Mouse (Mus musculus) lung, embryonic 16.5 days (tissue): ENCODE data around the gene Wdfy3. TPM values are rescaled to one million over a fixed set of nuclear protein-coding genes. Genes with fewer than 3 reads are reported as not detected.

Experiments
- ATAC-seq: fragments of 200-750 bp; cut with Nextera tagmentation; 2 replicates; pipeline ENCODE4 v1.8.0; 2017; ENCODE audit warnings: low read depth, mild to moderate bottlenecking, moderate library complexity
- H3K27ac ChIP-seq: fragments of 300-500 bp; sonication (generic); 2 replicates; pipeline ENCODE4 v1.5.1; 2014; ENCODE audit warnings: mild to moderate bottlenecking, control low read depth, low read length
- H3K27me3 ChIP-seq: fragments of 300-500 bp; sonication (generic); 2 replicates; pipeline ENCODE4 v1.6.1; 2014; ENCODE audit warnings: low read depth, low read length, mixed read lengths; ENCODE audit not compliant: control insufficient read depth, insufficient read depth
- H3K36me3 ChIP-seq: fragments of 300-500 bp; sonication (generic); 2 replicates; pipeline ENCODE4 v1.6.1; 2014; ENCODE audit warnings: low read length; ENCODE audit not compliant: control insufficient read depth, insufficient read depth
- H3K4me1 ChIP-seq: fragments of 300-500 bp; sonication (generic); replicated peaks from 2 replicates; pipeline ENCODE4 v1.6.1; 2014; ENCODE audit warnings: low read length, mixed read lengths; ENCODE audit not compliant: control insufficient read depth, insufficient read depth
- H3K4me2 ChIP-seq: fragments of 300-500 bp; sonication (generic); 2 replicates; pipeline ENCODE4 v1.6.1; 2014; ENCODE audit warnings: low read depth, low read length, control low read depth
- H3K4me3 ChIP-seq: fragments of 300-500 bp; sonication (generic); 2 replicates; pipeline ENCODE4 v1.5.1; 2014; ENCODE audit warnings: mild to moderate bottlenecking, low read length, control low read depth
- H3K9ac ChIP-seq: fragments of 300-500 bp; sonication (generic); 2 replicates; pipeline ENCODE4 v1.6.1; 2014; ENCODE audit warnings: low read length, control low read depth
- H3K9me3 ChIP-seq: fragments of 300-500 bp; sonication (generic); 2 replicates; pipeline ENCODE4 v1.6.1; 2016; ENCODE audit warnings: low read length; ENCODE audit not compliant: control insufficient read depth
- WGBS: fragments of 180-500 bp; shearing (Covaris S2); extraction: QIAGEN DNeasy Blood & Tissue Kit; methylation state at CpG from one replicate; pipeline ENCODE4 v1.1.7; 2014; 5-methylcytosine and 5-hydroxymethylcytosine counted together
- polyA plus RNA-seq: library from polyadenylated mRNA; unstranded; fragments of >200 nt; fragmentation: Nextera tagmentation; extraction: Ambion mirVana; gene quantifications from 2 replicates; pipeline ENCODE4 v1.2.1, GENCODE M21; 2015

The Wdfy3 gene
- polyA plus RNA-seq, 1 experiment from 2014 or later: 12.6 TPM

DNA sequence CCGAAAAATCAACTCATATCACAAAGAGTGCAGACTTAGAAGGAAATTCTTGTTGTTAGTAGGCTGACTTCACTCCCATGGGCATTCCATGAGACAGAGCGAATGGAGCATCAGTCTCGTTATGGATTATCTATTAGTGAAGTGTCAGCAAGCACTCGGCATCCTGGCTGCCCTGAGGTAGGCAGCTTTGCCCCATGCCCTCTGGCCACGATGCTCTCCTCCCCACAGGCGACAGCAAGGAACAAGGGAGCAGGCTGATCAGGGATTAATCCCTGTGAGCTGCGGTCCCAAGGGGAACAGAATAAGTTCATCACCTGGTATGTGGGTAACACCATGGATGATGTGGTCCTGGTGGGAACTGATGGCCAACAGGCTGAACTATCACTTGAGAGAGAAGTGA lies 55.9 kb downstream of the Wdfy3 start:
- Histone ChIP-seq H3K4me2 (no peak overlapping the region), H3K4me3 (no peak overlapping the region), H3K27ac (no peak overlapping the region), H3K36me3 (0 out of 2 replicates have a peak, but pooled peaks cover 6% of the 10 kb centered on the region), H3K27me3 (no peaks in the 10 kb centered on the region), H3K9me3 (no peaks in the 10 kb centered on the region), H3K9ac (no peak overlapping the region), H3K4me1 (no peaks in the 10 kb centered on the region)
- 91% methylated on average over 7 of the region's 7 CpGs for WGBS
- no peak for ATAC-seq

DNA sequence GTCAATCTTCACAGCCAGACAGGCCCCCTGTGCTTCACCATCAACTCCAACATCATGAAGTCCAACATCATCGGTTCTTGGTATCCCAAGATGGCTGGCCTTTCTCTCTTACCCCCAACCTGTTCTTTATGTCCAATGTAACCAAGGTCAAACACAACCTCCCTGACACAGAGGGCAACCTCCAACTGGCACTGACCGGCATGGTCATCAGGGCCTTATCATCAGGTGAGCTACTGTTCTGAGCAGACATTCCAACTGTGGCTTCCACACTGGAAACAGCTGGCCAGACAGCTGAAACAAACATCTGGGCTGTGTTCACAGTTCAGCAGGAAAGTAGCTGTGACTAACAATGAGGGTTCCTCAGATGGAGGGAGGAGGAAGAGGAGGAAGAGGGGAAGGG lies 58.8 kb downstream of the Wdfy3 start:
- Histone ChIP-seq H3K4me3 (no peak overlapping the region), H3K36me3 (0 out of 2 replicates have a peak, but pooled peaks cover 9% of the 10 kb centered on the region), H3K9ac (no peak overlapping the region), H3K27me3 (no peaks in the 10 kb centered on the region), H3K4me2 (no peak overlapping the region), H3K27ac (no peak overlapping the region), H3K4me1 (no peaks in the 10 kb centered on the region), H3K9me3 (no peaks in the 10 kb centered on the region)
- WGBS: 86% methylated on average over 2 of the region's 2 CpGs
- no peak for ATAC-seq

- WGBS: 79% methylated on average over 6 of the region's 6 CpGs
- H3K4me1 ChIP-seq: no peaks in the 10 kb centered on the region
- no peaks in the 10 kb centered on the region for H3K27me3 ChIP-seq
- no peaks in the 10 kb centered on the region for H3K9me3 ChIP-seq
- H3K9ac ChIP-seq: no peak overlapping the region
- no peak for ATAC-seq
- 0 out of 2 replicates have a peak, but pooled peaks cover 7% of the 10 kb centered on the region for H3K36me3 ChIP-seq
- H3K4me3 ChIP-seq: no peak overlapping the region
- H3K4me2 ChIP-seq: no peak overlapping the region
- H3K27ac ChIP-seq: no peak overlapping the region
These were observed 60.1 kb downstream of the Wdfy3 start for GRCm38 (mm10) chr5:102009606-102010005.

DNA sequence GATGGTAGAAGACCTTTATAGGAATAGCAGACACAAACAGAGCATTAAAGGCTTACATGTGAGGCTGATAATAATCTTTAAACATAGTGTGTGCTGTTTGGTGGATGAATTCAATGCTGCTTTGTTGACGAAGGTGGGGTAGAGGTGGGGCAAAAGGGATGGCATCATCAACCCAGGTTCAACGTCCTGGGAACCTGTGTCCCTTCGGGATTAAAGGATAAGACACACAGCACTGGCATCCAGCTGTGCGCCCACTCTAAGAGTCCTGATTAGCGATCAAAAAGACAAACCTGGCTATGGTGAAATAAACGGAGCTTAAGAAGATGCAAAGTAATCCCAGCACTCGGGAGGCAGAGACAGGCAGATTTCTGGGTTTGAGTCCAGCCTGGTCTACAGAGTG lies 61.0 kb downstream of the Wdfy3 start:
- Histone ChIP-seq H3K9me3 (no peaks in the 10 kb centered on the region), H3K4me2 (no peak overlapping the region), H3K9ac (no peak overlapping the region), H3K4me3 (no peak overlapping the region), H3K36me3 (0 out of 2 replicates have a peak, but pooled peaks cover 3% of the 10 kb centered on the region), H3K27me3 (no peaks in the 10 kb centered on the region), H3K27ac (no peak overlapping the region), H3K4me1 (no peaks in the 10 kb centered on the region)
- WGBS: 81% methylated on average over 7 of the region's 7 CpGs
- no peak for ATAC-seq

DNA sequence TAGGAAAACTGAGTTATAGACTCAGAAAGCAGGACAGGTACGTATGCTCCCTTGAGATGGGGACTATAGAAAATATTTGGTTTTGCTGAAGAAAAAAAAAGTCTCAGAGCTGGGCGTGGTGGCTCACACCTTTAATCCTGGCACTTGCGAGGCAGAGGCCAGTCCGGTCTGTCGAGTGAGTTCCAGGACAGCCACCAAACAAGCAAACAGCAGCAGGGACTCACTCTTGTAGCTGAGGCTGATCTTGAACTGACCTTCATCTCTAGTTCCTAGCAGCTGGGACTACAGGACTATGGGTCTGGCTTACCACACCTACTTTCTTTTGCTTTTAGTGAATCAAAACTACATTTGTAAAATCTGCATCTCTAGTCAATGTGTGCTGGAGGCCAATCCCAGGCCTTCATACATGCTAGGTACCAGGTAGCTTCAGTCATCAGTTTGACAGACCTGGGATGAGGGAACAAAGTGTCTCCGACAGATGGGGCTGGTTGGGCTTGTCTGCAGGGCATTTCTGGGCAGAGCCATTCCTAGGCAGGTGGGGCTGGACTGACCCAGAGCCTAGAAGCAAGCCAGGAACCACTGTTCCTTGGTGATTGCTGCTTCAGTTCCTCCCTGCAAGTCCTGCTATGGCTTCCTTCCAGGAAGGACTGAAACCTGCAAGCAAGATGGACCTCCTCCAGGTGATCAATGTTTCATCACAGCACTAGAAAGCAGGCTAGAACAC lies 63.3 kb downstream of the Wdfy3 start:
- no peak for ATAC-seq
- Histone ChIP-seq H3K4me1 (no peaks in the 10 kb centered on the region), H3K4me3 (no peak overlapping the region), H3K27me3 (no peaks in the 10 kb centered on the region), H3K36me3 (0 out of 2 replicates have a peak, but pooled peaks cover 3% of the 10 kb centered on the region), H3K27ac (no peak overlapping the region), H3K9me3 (no peaks in the 10 kb centered on the region), H3K9ac (no peak overlapping the region), H3K4me2 (no peak overlapping the region)
- 79% methylated on average over 6 of the region's 6 CpGs for WGBS

- no peak overlapping the region for H3K27ac ChIP-seq
These were observed 66.3 kb downstream of the Wdfy3 start for GRCm38 (mm10) chr5:102003371-102003770.

GRCm38 (mm10) chr5:102001026-102001425 lies 68.7 kb downstream of the Wdfy3 start:
- no peak for ATAC-seq
- Histone ChIP-seq H3K4me3 (no peak overlapping the region), H3K9ac (no peak overlapping the region), H3K9me3 (no peaks in the 10 kb centered on the region), H3K36me3 (no peaks in the 10 kb centered on the region; the same call in none of the 2 replicates), H3K4me1 (no peaks in the 10 kb centered on the region; the same call in 1 of the 2 replicates), H3K4me2 (no peak overlapping the region), H3K27me3 (no peaks in the 10 kb centered on the region), H3K27ac (no peak overlapping the region)
- WGBS: 82% methylated on average over 8 of the region's 8 CpGs

More at GRCm38 (mm10) chr5:102003371-102003770, 66.3 kb downstream of the Wdfy3 start:
- no peak overlapping the region for H3K9ac ChIP-seq
- 0 out of 2 replicates have a peak, but pooled peaks cover 1% of the 10 kb centered on the region for H3K36me3 ChIP-seq
- H3K4me2 ChIP-seq: no peak overlapping the region
- H3K4me3 ChIP-seq: no peak overlapping the region
- no peaks in the 10 kb centered on the region for H3K9me3 ChIP-seq
- no peaks in the 10 kb centered on the region for H3K27me3 ChIP-seq
- 73% methylated on average over 3 of the region's 3 CpGs for WGBS
- no peak for ATAC-seq
- H3K4me1 ChIP-seq: no peaks in the 10 kb centered on the region; the same call in 1 of the 2 replicates

- no peaks in the 10 kb centered on the region; the same call in none of the 2 replicates for H3K36me3 ChIP-seq
- H3K4me2 ChIP-seq: no peak overlapping the region
- no peak overlapping the region for H3K9ac ChIP-seq
- no peak overlapping the region for H3K4me3 ChIP-seq
- WGBS: 70% methylated on average over 6 of the region's 6 CpGs
- no peaks in the 10 kb centered on the region for H3K27me3 ChIP-seq
- H3K9me3 ChIP-seq: no peaks in the 10 kb centered on the region
- no peak overlapping the region for H3K27ac ChIP-seq
- no peaks in the 10 kb centered on the region; the same call in 1 of the 2 replicates for H3K4me1 ChIP-seq
- no peak for ATAC-seq
These were observed 70.8 kb downstream of the Wdfy3 start for GRCm38 (mm10) chr5:101998971-101999370.

- Histone ChIP-seq H3K9me3 (no peaks in the 10 kb centered on the region), H3K27ac (no peak overlapping the region), H3K4me3 (no peak overlapping the region), H3K4me2 (no peak overlapping the region), H3K9ac (no peak overlapping the region), H3K4me1 (no peaks in the 10 kb centered on the region; the same call in 1 of the 2 replicates), H3K36me3 (no peaks in the 10 kb centered on the region; the same call in none of the 2 replicates), H3K27me3 (no peaks in the 10 kb centered on the region)
- WGBS: 85% methylated on average over 11 of the region's 11 CpGs
- no peak for ATAC-seq
These were observed 73.5 kb downstream of the Wdfy3 start for GRCm38 (mm10) chr5:101996036-101996735.
